Mouse (Mus musculus): Measurements from ENCODE around the gene Cgnl1. TPM values are rescaled to one million over a fixed set of nuclear protein-coding genes. Genes with fewer than 3 reads are reported as not detected.

The Cgnl1 gene
- polyA plus RNA-seq, 1 experiment from 2014 or later, result 8.1 TPM

DNA sequence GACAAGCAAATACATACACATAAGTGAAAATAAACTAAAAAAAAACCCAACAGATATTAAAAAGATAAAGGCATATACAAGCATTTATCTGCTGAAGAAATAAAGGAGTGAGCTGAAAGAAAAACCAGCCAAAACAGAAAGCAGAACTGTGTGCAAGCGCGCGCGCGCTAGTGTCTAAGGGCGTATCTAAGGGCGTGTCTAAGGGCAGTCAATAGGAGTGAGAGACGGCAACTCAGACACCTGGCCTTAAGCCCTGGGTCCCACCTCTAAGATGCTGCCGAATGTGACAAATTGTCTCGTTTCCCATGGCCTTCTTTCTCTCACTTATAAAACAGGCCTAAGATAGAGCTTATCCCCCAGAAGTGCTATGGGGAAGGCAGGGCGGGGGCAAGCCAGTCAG is 6.9 kb downstream of the Cgnl1 start:
- H3K9ac ChIP-seq, result no peak overlapping the region
- H3K4me1 ChIP-seq (replicated peaks), result peaks cover 25% of the 10 kb centered on the region
- no peaks in the 10 kb centered on the region for H3K36me3 ChIP-seq
- H3K27me3 ChIP-seq, result peaks cover 29% of the 10 kb centered on the region
- no peak overlapping the region for H3K4me3 ChIP-seq
- WGBS, result 54% methylated on average over 11 of the region's 11 CpGs
- no peak overlapping the region for H3K4me2 ChIP-seq
- H3K9me3 ChIP-seq, result no peaks in the 10 kb centered on the region
- ATAC-seq (ENCODE audit: low read depth), result no peak
- H3K27ac ChIP-seq (replicated peaks), result no peak overlapping the region

DNA sequence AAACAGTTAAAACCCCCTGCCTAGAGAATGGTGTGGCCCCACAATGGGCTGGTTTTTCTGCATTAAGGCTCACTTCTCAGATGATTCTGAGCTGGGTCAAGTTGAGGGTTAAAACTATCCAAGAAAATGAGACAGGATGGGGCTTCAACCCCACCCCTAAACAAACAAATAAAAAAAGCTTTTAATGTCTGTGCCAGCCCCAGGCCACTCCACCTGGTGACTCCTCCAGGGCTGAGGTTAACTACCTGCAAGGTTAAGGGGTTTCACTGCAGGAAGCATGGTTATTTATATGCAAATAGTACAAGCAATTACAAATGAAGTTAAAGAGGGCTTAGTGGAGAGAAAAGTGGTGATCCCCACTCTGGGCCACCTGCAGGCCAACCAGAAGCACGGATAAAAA is 8.1 kb downstream of the Cgnl1 start:
- H3K4me3 ChIP-seq, result no peak overlapping the region
- no peak overlapping the region for H3K9ac ChIP-seq
- H3K27ac ChIP-seq (replicated peaks), result no peak overlapping the region
- H3K9me3 ChIP-seq, result no peaks in the 10 kb centered on the region
- peaks cover 32% of the 10 kb centered on the region for H3K4me1 ChIP-seq (replicated peaks)
- no peaks in the 10 kb centered on the region for H3K36me3 ChIP-seq
- ATAC-seq (ENCODE audit: low read depth), result no peak
- H3K4me2 ChIP-seq, result no peak overlapping the region
- H3K27me3 ChIP-seq, result peaks cover 24% of the 10 kb centered on the region
- 7% methylated on average over 1 of the region's 1 CpGs for WGBS

DNA sequence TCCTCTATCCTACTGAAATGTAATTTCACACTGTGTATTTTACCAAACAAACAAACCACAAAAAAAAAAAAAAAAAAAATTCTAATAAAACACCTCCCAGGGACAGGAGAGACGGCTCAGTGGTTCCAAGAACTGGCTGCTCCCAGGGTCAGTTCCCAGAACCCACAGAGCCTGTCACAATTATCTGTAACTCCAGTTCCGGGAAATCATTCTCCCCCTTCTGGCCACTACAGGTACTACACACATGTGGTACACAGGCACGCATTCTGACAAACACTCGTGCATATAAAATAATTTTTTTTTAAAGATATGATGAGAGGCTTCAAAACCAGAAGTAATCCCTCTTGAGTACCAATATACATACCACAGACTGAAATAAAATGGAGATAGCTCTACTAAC is 9.7 kb downstream of the Cgnl1 start:
- Histone ChIP-seq H3K27ac (replicated peaks) (no peak overlapping the region), H3K36me3 (no peaks in the 10 kb centered on the region), H3K27me3 (peaks cover 20% of the 10 kb centered on the region), H3K9me3 (no peaks in the 10 kb centered on the region), H3K4me1 (replicated peaks) (peaks cover 34% of the 10 kb centered on the region), H3K4me2 (no peak overlapping the region), H3K9ac (no peak overlapping the region), H3K4me3 (no peak overlapping the region)
- no peak for ATAC-seq (ENCODE audit: low read depth)
- WGBS, result 93% methylated on average over 4 of the region's 4 CpGs

DNA sequence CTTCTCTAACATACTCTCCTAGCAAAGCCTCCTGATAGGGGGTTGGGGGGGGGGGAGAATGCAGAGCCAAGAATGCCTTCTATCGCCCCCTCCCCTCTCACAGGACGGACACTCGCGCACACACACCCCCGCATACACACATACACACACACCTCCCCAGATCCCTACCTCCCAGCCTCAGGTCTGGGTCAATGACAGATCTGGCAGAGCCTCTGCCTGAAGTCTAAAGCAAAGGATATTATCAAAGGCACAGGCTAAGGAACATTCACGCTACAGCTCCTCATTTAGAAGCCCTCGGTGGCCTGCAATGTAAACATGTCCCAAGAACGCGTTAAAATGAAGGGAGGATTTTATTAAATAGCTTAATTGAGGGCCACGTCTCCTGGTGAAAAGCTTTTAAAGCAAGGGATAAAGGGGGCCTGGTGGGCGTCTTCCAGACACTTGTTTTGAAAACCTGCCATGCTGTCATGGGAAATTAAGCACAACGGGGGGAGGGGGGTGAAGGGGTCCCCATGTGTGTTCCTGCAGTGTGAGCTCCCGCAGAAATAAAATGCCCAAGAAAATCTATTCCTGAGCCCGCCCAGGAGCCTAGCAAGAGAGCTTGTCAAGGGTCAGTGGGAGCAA is 10.8 kb downstream of the Cgnl1 start:
- Histone ChIP-seq H3K4me2 (peak overlapping the region; percentile 28), H3K9me3 (no peaks in the 10 kb centered on the region), H3K27ac (replicated peaks) (no peak overlapping the region), H3K27me3 (peaks cover 22% of the 10 kb centered on the region), H3K36me3 (no peaks in the 10 kb centered on the region), H3K4me3 (no peak overlapping the region), H3K9ac (peak overlapping the region; percentile 53), H3K4me1 (replicated peaks) (peaks cover 34% of the 10 kb centered on the region)
- ATAC-seq (ENCODE audit: low read depth), result 0 out of 2 replicates have a peak, but pooled peaks have one; percentile 15
- WGBS, result 15% methylated on average over 14 of the region's 14 CpGs

DNA sequence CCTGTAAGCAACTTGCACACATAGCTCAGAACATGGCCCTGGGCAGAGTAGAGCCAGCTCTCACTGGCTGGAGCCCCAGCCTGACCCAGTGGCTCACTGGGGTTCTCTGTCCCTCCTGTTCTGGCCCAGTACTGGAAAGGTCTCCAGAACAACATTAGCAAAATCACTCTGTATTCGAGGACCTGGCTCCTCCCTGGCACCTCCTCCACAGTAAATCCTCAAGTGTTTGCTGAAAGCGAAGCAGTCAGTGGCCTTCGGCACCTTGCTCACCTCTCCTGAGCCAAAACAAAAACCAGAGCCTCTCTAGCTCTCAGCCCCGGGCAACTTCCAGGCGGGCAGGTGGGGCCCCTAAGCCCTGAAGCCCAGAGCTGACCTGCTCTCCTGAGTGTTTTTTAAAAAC is 11.5 kb downstream of the Cgnl1 start:
- H3K36me3 ChIP-seq, result no peaks in the 10 kb centered on the region
- H3K4me1 ChIP-seq (replicated peaks), result peaks cover 34% of the 10 kb centered on the region
- WGBS, result 16% methylated on average over 5 of the region's 5 CpGs
- no peak overlapping the region for H3K27ac ChIP-seq (replicated peaks)
- H3K9ac ChIP-seq, result no peak overlapping the region; the same call in 1 of the 2 replicates
- H3K4me3 ChIP-seq, result no peak overlapping the region
- peaks cover 22% of the 10 kb centered on the region for H3K27me3 ChIP-seq
- ATAC-seq (ENCODE audit: low read depth), result no peak
- no peaks in the 10 kb centered on the region for H3K9me3 ChIP-seq
- H3K4me2 ChIP-seq, result no peak overlapping the region; the same call in 1 of the 2 replicates

DNA sequence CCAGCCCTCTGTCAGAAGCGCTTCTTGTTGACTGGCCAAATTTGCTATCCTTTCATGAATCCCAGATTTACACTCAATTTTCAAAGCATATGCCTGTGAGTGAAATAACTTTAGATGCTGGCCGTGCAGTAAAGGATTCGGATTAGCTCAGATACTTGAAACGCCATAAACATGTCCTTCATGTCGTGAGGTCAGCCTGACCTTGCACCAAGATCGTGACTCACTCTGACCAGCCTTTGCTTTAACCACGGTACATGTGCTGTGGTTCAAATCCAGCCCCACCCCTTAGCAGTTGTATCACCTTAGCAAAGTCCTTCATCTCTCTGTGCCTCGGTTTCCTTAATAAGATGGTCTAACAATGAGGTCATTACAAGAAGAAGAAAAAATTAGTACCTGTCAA is 14.0 kb downstream of the Cgnl1 start:
- Histone ChIP-seq H3K4me2 (no peak overlapping the region), H3K4me3 (no peak overlapping the region), H3K27ac (replicated peaks) (no peak overlapping the region), H3K36me3 (no peaks in the 10 kb centered on the region), H3K9me3 (no peaks in the 10 kb centered on the region), H3K27me3 (peaks cover 17% of the 10 kb centered on the region; the same call in 1 of the 2 replicates), H3K4me1 (replicated peaks) (peaks cover 37% of the 10 kb centered on the region), H3K9ac (no peak overlapping the region)
- no peak for ATAC-seq (ENCODE audit: low read depth)
- 76% methylated on average over 8 of the region's 8 CpGs for WGBS

DNA sequence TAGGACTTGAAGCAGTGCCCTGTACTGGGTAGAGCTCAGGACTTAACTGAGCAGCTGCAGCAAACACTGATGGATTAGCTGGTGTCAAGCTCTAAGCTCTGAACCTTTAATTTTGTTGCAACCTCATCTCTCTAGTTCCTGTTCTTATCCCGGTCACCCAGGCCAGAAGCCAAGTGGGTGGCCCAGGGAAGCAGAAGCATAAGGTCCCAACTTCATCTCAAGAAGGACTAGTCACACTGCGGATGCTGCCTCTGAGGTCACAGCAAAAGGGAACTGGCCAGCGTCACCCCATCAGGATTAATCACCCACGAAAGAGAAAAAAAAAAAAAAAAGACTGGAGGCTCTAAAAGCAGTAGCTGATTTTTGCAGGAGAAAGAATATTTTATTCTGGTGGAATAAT is 14.5 kb downstream of the Cgnl1 start:
- WGBS, result 58% methylated on average over 4 of the region's 4 CpGs
- ATAC-seq (ENCODE audit: low read depth), result no peak
- Histone ChIP-seq H3K4me2 (no peak overlapping the region), H3K4me3 (no peak overlapping the region), H3K4me1 (replicated peaks) (peaks cover 37% of the 10 kb centered on the region), H3K27ac (replicated peaks) (no peak overlapping the region), H3K27me3 (peaks cover 13% of the 10 kb centered on the region; the same call in 1 of the 2 replicates), H3K9me3 (no peaks in the 10 kb centered on the region), H3K9ac (no peak overlapping the region), H3K36me3 (no peaks in the 10 kb centered on the region)

DNA sequence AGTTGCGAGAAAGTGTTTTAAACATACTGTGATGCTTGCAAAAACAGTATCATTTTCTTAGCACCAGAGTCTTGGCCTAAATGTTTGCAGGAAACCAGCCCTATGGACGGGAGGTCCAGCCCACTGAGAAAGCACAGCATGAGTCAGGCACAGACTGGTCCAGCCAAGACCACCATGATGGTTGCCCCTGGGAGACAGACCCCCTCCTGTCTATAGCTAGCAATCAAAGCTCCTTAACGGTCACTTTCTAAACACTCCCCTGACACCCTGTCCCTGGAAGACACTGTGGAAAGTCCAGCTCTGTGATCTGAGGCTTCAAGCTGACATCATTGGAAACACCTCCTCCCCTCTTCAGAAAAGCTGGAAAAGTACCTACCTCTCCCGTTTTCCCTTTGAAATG is 17.4 kb downstream of the Cgnl1 start:
- Histone ChIP-seq H3K4me1 (replicated peaks) (peaks cover 26% of the 10 kb centered on the region), H3K4me3 (no peak overlapping the region), H3K27ac (replicated peaks) (0 out of 2 replicates have a peak overlapping the region, but pooled peaks have one; percentile 20), H3K27me3 (peaks cover 3% of the 10 kb centered on the region; the same call in 1 of the 2 replicates), H3K9ac (no peak overlapping the region), H3K36me3 (no peaks in the 10 kb centered on the region), H3K4me2 (no peak overlapping the region), H3K9me3 (no peaks in the 10 kb centered on the region)
- ATAC-seq (ENCODE audit: low read depth), result no peak
- WGBS, result 53% methylated on average over 4 of the region's 4 CpGs

DNA sequence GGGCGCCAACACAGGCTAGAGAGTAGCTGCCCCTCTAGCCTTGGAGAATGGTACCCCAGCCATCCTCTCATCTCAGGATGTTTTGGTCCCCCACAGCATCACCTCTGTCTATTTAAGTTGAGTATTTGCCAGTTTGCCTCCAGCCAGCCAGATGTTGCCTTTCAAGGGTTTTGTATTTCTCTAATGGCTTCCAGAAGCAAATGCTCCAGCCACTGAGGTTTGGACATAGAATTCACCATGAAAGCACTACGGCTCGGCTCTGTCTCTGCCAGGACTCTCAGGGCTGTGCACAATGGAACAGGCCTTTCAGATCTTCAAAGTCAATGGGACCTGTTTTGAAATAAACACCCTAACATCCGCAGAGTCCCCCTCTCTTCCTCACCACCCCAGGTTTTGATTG is 17.9 kb downstream of the Cgnl1 start:
- Histone ChIP-seq H3K9ac (no peak overlapping the region), H3K4me3 (no peak overlapping the region), H3K4me2 (no peak overlapping the region), H3K27ac (replicated peaks) (peak overlapping the region; percentile 20), H3K36me3 (no peaks in the 10 kb centered on the region), H3K27me3 (peaks cover 3% of the 10 kb centered on the region; the same call in 1 of the 2 replicates), H3K9me3 (no peaks in the 10 kb centered on the region), H3K4me1 (replicated peaks) (peaks cover 24% of the 10 kb centered on the region)
- no peak for ATAC-seq (ENCODE audit: low read depth)
- 49% methylated on average over 4 of the region's 4 CpGs for WGBS

DNA sequence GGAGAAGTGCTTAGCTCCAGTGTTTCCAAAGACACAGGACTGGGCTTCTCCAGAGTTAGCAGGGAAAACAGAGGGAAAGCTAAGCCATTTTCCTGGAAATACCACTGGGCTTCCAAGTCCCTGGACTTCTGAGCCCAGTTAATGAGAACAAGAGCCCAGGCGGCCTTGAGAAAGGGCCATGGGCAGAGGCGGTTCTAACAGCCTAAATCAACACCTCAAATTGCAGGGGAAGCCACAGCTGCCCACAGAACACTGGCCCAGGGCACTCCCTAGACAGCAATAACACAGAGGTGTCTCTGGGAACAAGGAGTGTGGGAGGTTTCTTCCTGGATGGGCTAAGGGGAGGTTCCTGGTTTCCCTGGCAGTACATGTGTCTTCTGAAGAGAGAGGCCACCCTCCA is 18.3 kb downstream of the Cgnl1 start:
- H3K27me3 ChIP-seq, result 0 out of 2 replicates have a peak, but pooled peaks cover 3% of the 10 kb centered on the region
- H3K4me1 ChIP-seq (replicated peaks), result peaks cover 24% of the 10 kb centered on the region
- ATAC-seq (ENCODE audit: low read depth), result no peak
- H3K4me2 ChIP-seq, result no peak overlapping the region
- H3K9me3 ChIP-seq, result no peaks in the 10 kb centered on the region
- no peak overlapping the region for H3K4me3 ChIP-seq
- WGBS, result 28% methylated on average over 2 of the region's 2 CpGs
- no peak overlapping the region for H3K9ac ChIP-seq
- peak overlapping the region; percentile 20 for H3K27ac ChIP-seq (replicated peaks)
- no peaks in the 10 kb centered on the region for H3K36me3 ChIP-seq

DNA sequence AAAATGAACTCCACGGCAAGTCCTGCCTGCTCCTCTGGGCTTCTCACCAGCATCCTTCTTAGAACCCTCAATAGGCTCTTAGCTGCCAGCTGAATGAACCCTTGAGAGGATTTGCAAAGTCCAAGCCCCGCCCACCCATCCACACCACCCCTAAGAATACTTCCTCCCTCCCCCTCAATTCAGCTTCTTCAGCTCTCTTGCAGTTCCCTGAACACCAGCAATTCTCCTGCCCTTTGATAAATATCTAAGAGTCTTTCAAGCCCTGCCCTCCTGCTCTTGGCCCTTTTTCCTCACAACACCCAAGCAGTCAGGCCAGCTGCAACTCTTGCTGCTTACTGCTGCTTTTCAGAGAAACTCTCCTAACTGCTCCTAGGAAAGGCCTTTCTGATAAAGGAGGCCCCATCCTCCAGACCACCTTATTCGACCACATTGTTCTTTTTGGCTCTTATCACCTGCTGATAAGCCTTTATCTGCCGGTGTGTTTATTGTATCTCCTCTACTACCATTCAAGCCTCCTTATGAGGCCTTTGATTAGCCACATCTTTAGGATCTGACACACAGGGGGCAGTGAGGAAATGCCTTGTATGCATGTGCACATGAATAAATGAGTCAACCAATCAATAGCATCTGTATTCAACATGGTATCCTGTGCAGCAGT is 21.3 kb downstream of the Cgnl1 start:
- ATAC-seq (ENCODE audit: low read depth), result no peak; the same call in 1 of the 2 replicates
- Histone ChIP-seq H3K27ac (replicated peaks) (no peak overlapping the region), H3K27me3 (no peaks in the 10 kb centered on the region), H3K4me2 (no peak overlapping the region), H3K9ac (no peak overlapping the region), H3K36me3 (no peaks in the 10 kb centered on the region), H3K9me3 (no peaks in the 10 kb centered on the region), H3K4me3 (no peak overlapping the region), H3K4me1 (replicated peaks) (peaks cover 22% of the 10 kb centered on the region)
- WGBS, result 8% methylated on average over 4 of the region's 4 CpGs

DNA sequence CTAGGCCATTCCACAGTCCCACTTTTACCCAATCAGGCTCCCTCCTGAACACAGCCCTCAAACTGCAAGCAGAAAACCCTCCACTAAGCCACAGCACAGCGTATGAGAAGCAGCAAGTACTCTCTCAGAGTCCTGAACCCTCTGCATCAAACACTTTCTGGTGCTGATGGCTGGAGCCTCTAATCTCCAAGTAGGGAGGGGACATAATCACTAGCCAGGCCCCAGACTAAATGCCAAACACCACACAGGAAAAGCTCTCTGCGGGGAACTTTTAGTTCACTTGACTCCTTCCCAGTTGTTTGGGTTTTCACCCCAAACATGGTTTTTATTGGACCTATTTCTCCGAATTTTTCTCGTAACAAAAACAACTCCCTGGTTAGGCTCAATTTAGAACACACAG is 25.0 kb downstream of the Cgnl1 start:
- Histone ChIP-seq H3K36me3 (no peaks in the 10 kb centered on the region), H3K27me3 (no peaks in the 10 kb centered on the region), H3K4me1 (replicated peaks) (peaks cover 12% of the 10 kb centered on the region), H3K9me3 (no peaks in the 10 kb centered on the region), H3K4me2 (no peak overlapping the region), H3K4me3 (no peak overlapping the region), H3K27ac (replicated peaks) (no peak overlapping the region), H3K9ac (no peak overlapping the region)
- WGBS, result 53% methylated on average over 4 of the region's 4 CpGs
- ATAC-seq (ENCODE audit: low read depth), result no peak
